In genomic region chr16:5185691-5186090, GRCm38 (mm10) we compare ENCODE assay signal across 16 mouse cellular contexts. TPM values are rescaled to one million over a fixed set of nuclear protein-coding genes. Genes with fewer than 3 reads are reported as not detected.
A peak's percentile ranks its signal among the peaks of the same experiment; 100 is the strongest.
DNase-seq lines count a peak whose midpoint lies in the region; ATAC-seq and TF ChIP-seq lines count a peak whose summit lies in the region.
"Had no signal": no experiment of that assay in that cellular context is flagged by ENCODE, and none has a peak within 500 bp of the region (broad histone marks: within the 10 kb centered on the region; RNA-seq: fewer than 3 reads in every experiment).

No protein-coding gene starts in this region.

- 28% methylated on average over 7 of the region's 7 CpGs for WGBS in kidney, embryonic 15.5 days
- 71% methylated on average over 7 of the region's 7 CpGs for WGBS in bone marrow, adult 2 months
- WGBS in hindbrain, embryonic 10.5 days = 70% methylated on average over 7 of the region's 7 CpGs

- no peaks in the 10 kb centered on the region for H3K36me3 ChIP-seq in kidney, embryonic 15.5 days
- H3K36me3 ChIP-seq in hindbrain, embryonic 10.5 days = no peaks in the 10 kb centered on the region
- H3K36me3 ChIP-seq: forebrain, embryonic 15.5 days; heart, embryonic 10.5 days had no signal

- H3K27ac ChIP-seq in gastrocnemius, adult 2 months = peak overlapping the region; percentile 96
- no peak overlapping the region for H3K27ac ChIP-seq in kidney, embryonic 15.5 days
- H3K27ac ChIP-seq in bone marrow, adult 2 months (ENCODE audit: control insufficient read depth, insufficient read depth, low read depth, low read length, poor library complexity) = 0 out of 2 replicates have a peak overlapping the region, but pooled peaks have one; percentile 20
- no peak overlapping the region for H3K27ac ChIP-seq in hindbrain, embryonic 10.5 days
- H3K27ac ChIP-seq: forebrain, embryonic 15.5 days; heart, embryonic 10.5 days; left cerebral cortex, adult 2 months had no signal

- H3K4me1 ChIP-seq in kidney, embryonic 15.5 days = no peaks in the 10 kb centered on the region
- no peaks in the 10 kb centered on the region for H3K4me1 ChIP-seq in bone marrow, adult 2 months (ENCODE audit: control insufficient read depth, insufficient read depth, low read length)
- peaks cover 5% of the 10 kb centered on the region; the same call in 1 of the 2 replicates for H3K4me1 ChIP-seq in hindbrain, embryonic 10.5 days (replicated peaks)
- H3K4me1 ChIP-seq: forebrain, embryonic 15.5 days had no signal

- intact Hi-C loops in gastrocnemius, adult 2 months (cut with DNase I) = loop anchor here (2.0 kb wide), 1 partner anchor 39 kb away; the partner anchor contains the start of gene Sec14l5
- intact Hi-C loops in gastrocnemius, postnatal 36 days (cut with DNase I) = no loop called here

- H3K4me3 ChIP-seq in gastrocnemius, adult 2 months = peak overlapping the region; percentile 5; the same call in 1 of the 2 replicates
- no peak overlapping the region for H3K4me3 ChIP-seq in kidney, embryonic 15.5 days (replicated peaks)
- no peak overlapping the region for H3K4me3 ChIP-seq in bone marrow, adult 2 months (replicated peaks; ENCODE audit: control insufficient read depth, low read depth, low read length)
- no peak overlapping the region for H3K4me3 ChIP-seq in hindbrain, embryonic 10.5 days
- H3K4me3 ChIP-seq: forebrain, embryonic 15.5 days; heart, embryonic 10.5 days; left cerebral cortex, adult 2 months had no signal

- peak; percentile 81 for DNase-seq in gastrocnemius, adult 2 months
- DNase-seq in gastrocnemius, postnatal 36 days = no peak
- DNase-seq in kidney, adult 18-20 months = peak; percentile 10
- DNase-seq in adrenal gland, postnatal 25 days = peak; percentile 26
- no peak for DNase-seq in hindbrain, embryonic 10.5 days (ENCODE audit: low spot score)
- DNase-seq: embryo, embryonic 11 days; liver; thymus, postnatal 25 days had no signal

- H3K27me3 ChIP-seq in kidney, embryonic 15.5 days = 0 out of 2 replicates have a peak, but pooled peaks cover 3% of the 10 kb centered on the region
- no peaks in the 10 kb centered on the region; the same call in 1 of the 2 replicates for H3K27me3 ChIP-seq in hindbrain, embryonic 10.5 days (ENCODE audit: insufficient read depth, poor library complexity, severe bottlenecking)
- H3K27me3 ChIP-seq: forebrain, embryonic 15.5 days had no signal

- no peak for TF ChIP-seq CTCF in gastrocnemius, adult 2 months (IDR thresholded peaks at IDR 0.05)
- no peak for TF ChIP-seq CTCF in bone marrow, adult 2 months (IDR thresholded peaks at IDR 0.05; ENCODE audit: control insufficient read depth, insufficient read depth, low read length)

- TF ChIP-seq POLR2A in bone marrow, adult 2 months (IDR thresholded peaks at IDR 0.05; ENCODE audit: borderline replicate concordance, control insufficient read depth, low read depth, low read length) = no peak

- H3K4me2 ChIP-seq in kidney, embryonic 15.5 days = no peak overlapping the region
- H3K4me2 ChIP-seq: forebrain, embryonic 15.5 days; midbrain, embryonic 11.5 days had no signal

- ATAC-seq in kidney, embryonic 15.5 days (replicated peaks; ENCODE audit: low FRiP score) = no peak
- ATAC-seq: forebrain, embryonic 15.5 days; lung, postnatal 0 days had no signal

- H3K9ac ChIP-seq in kidney, embryonic 15.5 days = no peak overlapping the region
- H3K9ac ChIP-seq: forebrain, embryonic 15.5 days had no signal

- no peaks in the 10 kb centered on the region for H3K9me3 ChIP-seq in kidney, embryonic 15.5 days (replicated peaks)
- H3K9me3 ChIP-seq in hindbrain, embryonic 10.5 days = no peaks in the 10 kb centered on the region
- H3K9me3 ChIP-seq: forebrain, embryonic 15.5 days; heart, embryonic 10.5 days had no signal

RNA-seq across cellular contexts. Expression of gene Nagpa, which starts 18.1 kb away (rescaled TPM):
- 1 to 10 TPM; 5.6 to 6.7 TPM for total RNA-seq in gastrocnemius, adult 2 months (2021)
- 1 to 10 TPM; 6.5 to 6.7 TPM for total RNA-seq in gastrocnemius, postnatal 36 days (2021)
- 19.4 and 21.2 TPM in 2 replicates for polyA plus RNA-seq in kidney, embryonic 15.5 days (2015; fragmentation: Nextera tagmentation; extraction: Ambion mirVana)
- 30.8 and 31.5 TPM in 2 replicates for total RNA-seq in adrenal gland, postnatal 25 days (2021)
- polyA plus RNA-seq in bone marrow, adult 2 months (2011; ENCODE audit: insufficient read depth, insufficient read length, low replicate concordance, missing spikeins) = 3.9 and 10.6 TPM in 2 replicates
- 14.4 and 15.3 TPM in 2 replicates for polyA plus RNA-seq in hindbrain, embryonic 10.5 days (2016; fragmentation: Nextera tagmentation; extraction: Ambion mirVana)

RNA-seq across cellular contexts. Expression of gene AU021092, which starts 36.4 kb away (rescaled TPM):
- total RNA-seq in gastrocnemius, adult 2 months (2021) = 1 to 10 TPM; 3.2 to 3.6 TPM
- 1 to 10 TPM; 3.7 to 4.5 TPM for total RNA-seq in gastrocnemius, postnatal 36 days (2021)
- polyA plus RNA-seq in kidney, embryonic 15.5 days (2015; fragmentation: Nextera tagmentation; extraction: Ambion mirVana) = 5.1 and 5.8 TPM in 2 replicates
- 10.8 and 14.5 TPM in 2 replicates for total RNA-seq in adrenal gland, postnatal 25 days (2021)
- polyA plus RNA-seq in bone marrow, adult 2 months (2011; ENCODE audit: insufficient read depth, insufficient read length, low replicate concordance, missing spikeins) = not detected in 2 replicates
- 1.8 and 3.2 TPM in 2 replicates for polyA plus RNA-seq in hindbrain, embryonic 10.5 days (2016; fragmentation: Nextera tagmentation; extraction: Ambion mirVana)

RNA-seq across cellular contexts. Expression of gene Sec14l5, which starts 38.8 kb away (rescaled TPM):
- 10 to 100 TPM in 1 of 2 experiments, 1 to 10 TPM in 1; 7.6 to 16.1 TPM for total RNA-seq in gastrocnemius, adult 2 months (2021)
- total RNA-seq in gastrocnemius, postnatal 36 days (2021) = 10 to 100 TPM in 1 of 2 experiments, 1 to 10 TPM in 1; 9.5 to 10.3 TPM
- polyA plus RNA-seq in kidney, embryonic 15.5 days (2015; fragmentation: Nextera tagmentation; extraction: Ambion mirVana) = 0.06 and 0.09 TPM in 2 replicates
- total RNA-seq in adrenal gland, postnatal 25 days (2021) = 0.15 TPM in 1 of 2 replicates, not detected in the other
- 4.4 and 20.8 TPM in 2 replicates for polyA plus RNA-seq in bone marrow, adult 2 months (2011; ENCODE audit: insufficient read depth, insufficient read length, low replicate concordance, missing spikeins)
- 0.29 and 0.78 TPM in 2 replicates for polyA plus RNA-seq in hindbrain, embryonic 10.5 days (2016; fragmentation: Nextera tagmentation; extraction: Ambion mirVana)
- polyA plus RNA-seq: heart, embryonic 10.5 days; small intestine, adult 2 months had no signal

RNA-seq across cellular contexts. Expression of gene Alg1, which starts 47.7 kb away (rescaled TPM):
- total RNA-seq in gastrocnemius, adult 2 months (2021) = 10 to 100 TPM; 10.0 to 10.4 TPM
- 1 to 10 TPM; 8.6 to 9.8 TPM for total RNA-seq in gastrocnemius, postnatal 36 days (2021)
- 32.8 and 35.8 TPM in 2 replicates for polyA plus RNA-seq in kidney, embryonic 15.5 days (2015; fragmentation: Nextera tagmentation; extraction: Ambion mirVana)
- 37.8 and 42.6 TPM in 2 replicates for total RNA-seq in adrenal gland, postnatal 25 days (2021)
- 11.1 and 15.4 TPM in 2 replicates for polyA plus RNA-seq in bone marrow, adult 2 months (2011; ENCODE audit: insufficient read depth, insufficient read length, low replicate concordance, missing spikeins)
- polyA plus RNA-seq in hindbrain, embryonic 10.5 days (2016; fragmentation: Nextera tagmentation; extraction: Ambion mirVana) = 27.8 and 28.0 TPM in 2 replicates

RNA-seq across cellular contexts. Expression of gene Ppl, which starts 53.5 kb away (rescaled TPM):
- total RNA-seq in gastrocnemius, adult 2 months (2021) = 1 to 10 TPM; 2.5 to 3.7 TPM
- 1 to 10 TPM; 2.0 to 2.9 TPM for total RNA-seq in gastrocnemius, postnatal 36 days (2021)
- 2.4 and 2.9 TPM in 2 replicates for polyA plus RNA-seq in kidney, embryonic 15.5 days (2015; fragmentation: Nextera tagmentation; extraction: Ambion mirVana)
- total RNA-seq in adrenal gland, postnatal 25 days (2021) = 1.5 and 2.2 TPM in 2 replicates
- polyA plus RNA-seq in bone marrow, adult 2 months (2011; ENCODE audit: insufficient read depth, insufficient read length, low replicate concordance, missing spikeins) = 1.1 and 1.8 TPM in 2 replicates
- polyA plus RNA-seq in hindbrain, embryonic 10.5 days (2016; fragmentation: Nextera tagmentation; extraction: Ambion mirVana) = 1.4 and 1.9 TPM in 2 replicates

Comparison
In these comparisons a context has a peak if more than half of its experiments do, and no peak if none do; other contexts are left out.
1. DNase-seq: peak in gastrocnemius, adult 2 months (single experiment), kidney, adult 18-20 months (single experiment) and adrenal gland, postnatal 25 days (single experiment); none in gastrocnemius, postnatal 36 days (0 of 2) and hindbrain, embryonic 10.5 days (single experiment).
2. H3K27ac ChIP-seq: peak in gastrocnemius, adult 2 months (single experiment) and bone marrow, adult 2 months (single experiment); none in kidney, embryonic 15.5 days (single experiment) and hindbrain, embryonic 10.5 days (single experiment).